Mouse (Mus musculus) testis, adult 2 months (tissue): ENCODE measurements at regions not wholly inside any gene's neighbourhood (a gene's known extent, or its start where the extent isn't known, plus 50 kb on each side); places are given as distances from the start of the nearest gene placed in this dataset.

Experiments used
- CTCF ChIP-seq: fragments of 200-500 bp; IDR thresholded peaks from 2 replicates; pipeline ENCODE4 v1.5.1; 2012; ENCODE audit warnings: low read depth, mild to moderate bottlenecking, inconsistent platforms, low read length, moderate library complexity; ENCODE audit not compliant: control insufficient read depth, insufficient read depth, insufficient replicate concordance
- POLR2A ChIP-seq: fragments of 200-500 bp; IDR thresholded peaks from 2 replicates; pipeline ENCODE4 v1.6.1; 2012; ENCODE audit warnings: low read depth, mild to moderate bottlenecking, inconsistent platforms, low read length, moderate library complexity; ENCODE audit not compliant: control insufficient read depth

DNA sequence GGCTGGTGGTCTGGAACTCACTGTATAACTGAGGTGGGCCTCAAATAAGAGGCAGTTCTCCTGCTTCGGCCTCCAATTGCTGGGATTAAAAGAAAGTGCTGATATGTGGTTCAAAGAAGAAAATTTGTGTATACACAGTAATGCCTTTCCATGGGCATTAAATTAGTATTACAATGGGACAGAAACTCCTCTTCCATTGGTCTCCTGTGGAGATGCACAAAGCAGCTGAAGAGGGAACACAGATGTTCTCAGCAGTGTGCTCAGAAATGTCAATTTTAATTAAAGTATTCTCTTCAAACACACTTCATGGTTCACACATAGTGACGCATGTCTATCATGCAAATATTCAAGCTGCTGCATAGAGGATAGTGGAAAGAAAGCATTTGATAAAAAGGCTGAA is 56.4 kb upstream of the Otx2 start:
- TF ChIP-seq CTCF (no peak), POLR2A (no peak)
